Mouse (Mus musculus) heart, postnatal 25 days (tissue): Measurements from ENCODE around the gene Mctp1. TPM values are rescaled to one million over a fixed set of nuclear protein-coding genes. Genes with fewer than 3 reads are reported as not detected.
"Not testable (repeated sequence)": the region's sequence is repeated elsewhere in the genome, so short reads cannot be mapped to it uniquely, and the experiment has no call there.

Experiments used
- DNase-seq: peaks from one replicate; pipeline ENCODE4 v3.0.0; 2022; ENCODE audit warnings: low spot score
- intact Hi-C: fragments of 180-260 bp; cut with DNase I; formaldehyde crosslinking; loops from one replicate; pipeline ENCODE4 v1.15.1; 2025
- total RNA-seq, 2 experiments: library from RNA; stranded (reverse); gene quantifications; 2 replicates each; pipeline ENCODE4 v1.2.3; 2021

The Mctp1 gene
- total RNA-seq, 2 experiments from 2014 or later = 1.8 to 2.3 TPM

DNA sequence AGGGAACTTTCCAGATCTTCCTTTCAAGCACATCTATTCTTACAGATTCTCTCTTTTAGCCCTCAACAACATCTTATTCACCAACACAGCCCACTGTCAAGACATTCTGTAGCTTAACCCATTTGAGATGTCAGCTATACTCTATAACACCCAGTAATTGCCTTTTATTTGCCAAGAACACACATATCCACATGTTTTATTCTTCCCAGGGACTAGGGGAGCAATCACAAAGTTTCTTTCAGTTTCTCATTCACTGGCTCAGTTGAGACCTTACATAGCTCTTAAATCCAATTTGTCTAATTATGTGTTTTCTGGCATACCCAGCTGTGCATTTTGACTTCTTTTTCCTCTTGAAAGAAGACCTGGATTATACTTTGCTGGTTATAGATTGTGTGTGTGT is 508.7 kb downstream of the Mctp1 start:
- intact Hi-C loops = no loop called here

DNA sequence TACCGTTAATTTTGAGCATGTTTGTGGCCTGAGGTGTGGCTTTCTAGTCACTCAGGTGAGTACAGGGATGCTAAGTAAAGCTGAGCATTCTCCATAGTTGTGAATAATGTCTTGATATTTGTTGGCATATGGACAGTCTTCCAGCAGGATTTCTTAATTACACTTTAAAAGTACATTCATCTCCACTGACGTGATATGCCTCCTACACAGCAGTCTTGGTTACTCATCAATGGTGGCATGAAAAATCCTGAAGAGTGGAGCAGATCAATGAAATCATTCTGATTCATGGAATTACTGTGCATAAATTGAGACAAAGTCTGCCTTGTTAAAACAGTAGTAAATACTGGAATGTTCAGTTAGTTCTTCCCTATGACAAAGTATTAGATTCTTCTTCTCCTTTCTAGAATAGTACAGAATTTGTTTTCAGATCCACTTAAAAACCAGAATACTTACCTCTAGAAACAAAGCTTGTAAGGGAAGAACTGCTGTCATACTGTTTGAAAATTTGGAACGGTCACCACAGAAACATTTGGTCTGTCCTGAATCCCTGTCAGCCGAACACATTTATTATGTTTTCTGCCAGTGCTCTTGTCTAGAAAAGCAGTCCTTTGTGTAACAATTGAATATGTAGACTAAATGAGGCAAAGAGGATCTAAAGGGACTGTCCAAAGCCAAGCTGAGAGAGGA is 511.6 kb downstream of the Mctp1 start:
- intact Hi-C loops = no loop called here

More for the DNA sequence above, 508.7 kb downstream of the Mctp1 start:
- no peak for DNase-seq

DNA sequence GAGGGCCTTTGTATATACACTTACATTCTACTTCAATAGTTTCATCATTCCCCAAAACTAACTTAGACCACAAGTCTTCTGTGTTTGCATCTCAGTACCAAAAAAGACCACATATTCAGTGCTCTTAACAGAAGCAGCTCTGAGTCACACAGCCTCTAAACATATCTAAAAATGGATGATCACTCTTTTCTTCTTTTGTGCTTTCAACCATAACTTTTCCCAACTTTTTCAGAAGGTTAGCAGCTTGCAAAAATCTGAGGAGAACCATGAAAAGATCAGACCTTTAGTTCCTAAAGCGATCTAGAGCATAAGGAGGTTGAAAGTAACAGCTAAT is 512.1 kb downstream of the Mctp1 start:
- intact Hi-C loops = no loop called here
- DNase-seq = no peak

More for the DNA sequence above, 511.6 kb downstream of the Mctp1 start:
- DNase-seq = no peak

DNA sequence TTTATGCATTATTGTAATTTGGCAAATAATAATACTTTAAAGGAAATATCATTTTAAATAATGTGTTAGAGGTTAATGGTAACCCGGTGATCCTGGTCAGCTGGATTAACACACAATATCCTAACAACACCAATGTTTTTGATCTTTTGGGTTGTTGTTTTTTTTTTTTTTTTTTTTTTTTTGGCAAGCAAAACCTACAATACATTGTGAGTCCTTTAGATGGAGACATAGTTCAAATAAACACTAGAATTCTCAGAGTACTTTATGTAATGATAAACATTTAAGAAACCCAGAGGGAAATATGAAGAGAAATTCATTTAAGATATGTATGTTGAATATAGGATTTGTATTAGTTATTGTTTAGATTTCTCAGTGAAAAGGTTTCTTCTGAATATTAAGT is 534.0 kb downstream of the Mctp1 start:
- no peak for DNase-seq
- intact Hi-C loops = no loop called here

DNA sequence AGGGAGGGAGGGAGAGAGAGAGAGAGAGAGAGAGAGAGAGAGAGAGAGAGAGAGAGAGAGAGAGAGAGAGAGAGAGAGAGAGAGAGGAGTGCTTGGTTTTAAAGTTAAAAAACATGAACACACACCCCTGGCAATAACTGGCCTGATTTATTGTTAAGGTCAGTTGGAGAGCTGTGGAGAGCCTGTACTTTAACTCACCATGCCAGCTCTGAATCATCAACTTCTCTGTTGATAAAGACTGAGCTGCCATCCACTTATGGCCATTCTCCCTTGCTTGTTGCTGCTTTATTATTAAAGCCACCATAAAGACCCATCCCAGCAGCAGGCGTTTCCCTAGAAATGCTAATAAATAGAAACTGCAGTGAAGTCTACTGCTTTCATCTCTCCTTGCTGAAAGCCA is 542.5 kb downstream of the Mctp1 start:
- intact Hi-C loops = no loop called here
- DNase-seq = no peak

DNA sequence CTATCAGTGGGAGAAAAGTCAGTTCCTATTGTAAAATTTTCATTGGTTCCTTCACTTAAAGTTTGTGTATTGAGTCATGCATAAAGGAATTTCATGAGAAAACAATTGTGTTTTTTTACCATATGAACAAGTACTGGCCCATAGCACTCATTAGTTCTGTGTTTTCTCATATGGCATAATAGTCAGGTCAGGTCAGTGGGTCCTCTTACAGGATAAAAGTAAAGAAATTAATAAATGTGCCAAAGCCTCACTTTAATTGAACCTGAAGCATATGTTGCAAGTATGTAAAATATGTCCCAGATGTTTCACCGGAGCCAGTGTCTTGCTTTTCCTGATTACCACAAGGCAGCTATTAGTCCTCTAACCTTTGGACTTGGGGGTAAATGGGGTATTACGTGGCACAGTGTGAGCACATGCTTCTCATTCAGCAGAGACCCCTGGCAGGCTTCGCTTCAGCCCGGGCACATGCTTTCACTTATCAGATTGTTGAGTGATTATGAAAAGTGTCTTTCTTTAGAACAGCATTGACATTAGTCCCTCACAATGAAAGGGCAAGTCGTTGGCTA is 543.6 kb downstream of the Mctp1 start:
- no peak for DNase-seq
- intact Hi-C loops = no loop called here

DNA sequence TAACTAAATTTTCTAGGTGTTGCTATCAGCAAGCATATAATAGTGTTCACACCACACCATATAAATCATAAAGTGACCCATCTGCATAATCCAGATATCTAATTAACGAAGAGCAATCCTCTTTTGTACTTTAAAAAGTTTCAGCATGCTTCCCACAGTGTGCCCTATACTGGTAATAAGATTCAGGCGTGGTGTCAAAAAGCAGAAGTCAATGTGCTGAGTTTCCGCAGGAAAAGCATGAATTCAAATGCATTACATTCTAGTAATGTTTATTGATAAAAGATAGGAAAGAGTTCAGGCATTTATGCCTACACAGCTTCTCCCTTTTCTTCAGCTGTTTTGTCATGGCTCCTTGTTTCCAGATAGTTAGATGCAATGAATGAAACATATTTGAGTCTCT is 544.8 kb downstream of the Mctp1 start:
- intact Hi-C loops = no loop called here
- no peak for DNase-seq

DNA sequence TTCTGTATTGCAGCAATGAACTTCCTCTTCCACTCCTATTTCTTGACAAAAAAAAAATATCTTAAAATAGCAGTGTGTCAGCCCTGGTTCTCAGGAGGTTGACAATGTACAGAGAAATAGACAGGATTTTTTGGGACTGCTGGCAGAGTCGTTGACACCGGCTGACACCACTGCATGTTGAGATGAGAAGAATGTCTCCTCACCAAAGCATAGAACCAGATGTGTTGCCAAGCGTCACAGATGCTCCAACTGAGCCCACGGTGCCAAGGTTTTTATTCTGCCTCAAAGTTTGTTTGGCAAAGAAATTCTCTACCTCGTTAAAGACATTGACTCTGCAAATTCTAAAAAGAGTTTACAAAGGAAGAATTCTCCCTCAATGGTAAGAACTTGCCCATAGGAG is 548.6 kb downstream of the Mctp1 start:
- DNase-seq = no peak
- intact Hi-C loops = no loop called here

DNA sequence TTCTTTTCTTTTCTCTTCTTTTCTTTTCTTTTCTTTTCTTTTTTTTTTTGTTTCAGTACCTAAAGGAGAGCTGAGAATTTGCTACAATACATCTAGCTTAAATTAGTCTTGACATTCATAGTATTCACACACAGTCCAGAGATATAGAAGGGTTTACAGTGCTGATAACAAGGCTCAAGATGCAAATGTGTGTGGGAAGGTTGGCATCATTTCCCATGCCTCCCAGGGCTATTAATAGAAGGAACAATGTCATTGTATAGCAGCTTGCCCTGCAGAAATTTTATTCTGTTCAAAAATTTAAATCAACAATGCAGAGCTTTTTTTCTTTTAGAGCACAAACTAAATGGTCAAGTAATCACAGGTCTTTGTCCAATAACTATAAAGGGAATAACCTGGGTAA is 564.9 kb downstream of the Mctp1 start:
- intact Hi-C loops = no loop called here
- no peak for DNase-seq

DNA sequence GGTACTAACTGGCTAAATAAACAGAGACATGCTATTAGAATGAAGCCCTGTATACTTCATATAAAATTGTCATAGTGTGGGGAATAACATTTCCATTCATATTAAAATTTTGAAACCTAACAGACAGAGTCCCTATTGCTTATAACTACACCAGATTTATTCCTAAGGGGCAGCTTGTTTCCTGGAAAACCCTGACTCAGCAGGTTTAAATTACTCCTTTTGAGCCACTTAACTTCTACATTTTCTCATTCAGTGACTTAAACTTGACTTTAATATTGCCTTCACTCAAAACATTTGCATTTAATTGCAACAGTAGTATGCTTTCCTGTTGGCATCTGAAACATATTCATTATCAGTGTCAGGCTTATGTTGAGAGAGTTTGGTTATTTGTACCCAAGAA is 583.3 kb downstream of the Mctp1 start:
- DNase-seq = no peak
- intact Hi-C loops = loop anchor here (5.0 kb wide), 1 partner anchor 1220 kb away; no protein-coding TSS in a partner anchor

DNA sequence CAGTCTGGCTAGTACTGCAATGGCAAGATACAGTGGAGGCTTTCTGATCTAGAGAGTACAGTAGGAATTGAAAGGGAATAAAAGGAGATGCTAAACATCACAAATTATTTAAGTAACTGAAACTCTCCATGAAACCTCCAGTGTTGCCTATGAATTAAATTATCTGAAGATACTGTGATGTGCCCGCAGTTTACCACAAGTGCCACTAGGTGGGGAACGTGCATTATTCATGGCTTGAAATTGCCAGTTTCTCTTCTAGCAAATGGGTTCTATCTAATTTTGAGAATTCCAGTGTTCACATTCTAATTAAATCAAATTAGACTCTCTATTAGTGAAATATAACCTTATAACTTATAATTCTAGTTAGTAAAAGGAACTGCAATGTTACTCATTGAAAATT is 585.1 kb downstream of the Mctp1 start:
- intact Hi-C loops = loop anchor here (5.0 kb wide), 1 partner anchor 1218 kb away; no protein-coding TSS in a partner anchor
- DNase-seq = no peak

DNA sequence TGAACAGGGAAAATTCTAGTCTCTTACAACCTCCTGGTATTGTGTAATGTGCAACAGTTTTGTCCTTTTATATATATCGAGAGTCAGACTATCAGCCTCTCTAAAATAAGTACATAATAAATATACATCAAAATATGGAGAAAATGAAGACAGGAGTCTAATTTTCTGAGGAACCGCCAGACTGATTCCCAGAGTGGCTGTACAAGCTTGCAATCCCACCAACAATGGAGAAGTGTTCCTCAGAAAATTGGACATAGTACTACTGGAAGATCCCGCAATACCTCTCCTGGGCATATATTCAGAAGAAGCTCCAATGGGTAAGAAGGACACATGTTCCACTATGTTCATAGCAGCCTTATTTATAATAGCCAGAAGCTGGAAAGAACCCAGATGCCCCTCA is 586.7 kb downstream of the Mctp1 start:
- intact Hi-C loops, DNase-seq: not testable (repeated sequence)

DNA sequence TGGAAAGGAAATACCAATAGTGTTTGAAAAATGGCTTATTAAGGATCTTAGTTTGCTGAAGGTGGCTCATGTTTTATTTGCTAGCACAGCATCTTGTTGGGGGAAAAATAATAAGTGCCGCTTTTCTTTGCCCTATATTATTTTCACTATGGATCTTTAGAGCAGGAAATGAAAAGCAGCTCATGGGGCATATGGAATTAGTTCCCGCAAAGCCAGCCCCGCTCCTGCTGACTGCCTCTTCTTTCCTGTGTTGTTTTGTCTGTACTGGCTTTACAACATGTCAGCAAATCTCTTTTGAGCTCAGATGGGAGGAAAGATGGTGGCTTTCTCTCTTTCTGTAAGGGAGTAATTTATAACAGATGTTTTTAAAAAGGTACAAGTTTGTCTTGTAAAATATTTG is 618.3 kb downstream of the Mctp1 start:
- intact Hi-C loops = no loop called here
- DNase-seq = no peak

DNA sequence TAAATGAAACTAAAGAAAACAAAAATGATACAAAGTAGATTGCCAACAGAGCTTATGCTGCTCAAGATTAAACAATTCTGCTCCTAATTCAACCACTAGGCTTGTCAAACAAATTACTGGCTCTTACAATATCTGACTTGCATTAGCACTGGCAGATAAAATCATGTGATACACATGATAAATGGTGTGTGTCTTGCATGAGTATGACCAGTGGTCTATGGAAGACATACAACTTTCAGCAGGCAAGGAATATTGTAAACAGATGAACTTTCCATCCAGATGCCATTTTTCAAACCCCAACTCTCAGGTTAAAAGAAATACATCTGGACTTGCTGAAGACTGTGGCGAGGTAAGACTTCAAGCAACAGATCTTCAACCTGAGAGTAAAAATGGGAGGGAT is 619.3 kb downstream of the Mctp1 start:
- intact Hi-C loops = no loop called here
- DNase-seq = no peak

DNA sequence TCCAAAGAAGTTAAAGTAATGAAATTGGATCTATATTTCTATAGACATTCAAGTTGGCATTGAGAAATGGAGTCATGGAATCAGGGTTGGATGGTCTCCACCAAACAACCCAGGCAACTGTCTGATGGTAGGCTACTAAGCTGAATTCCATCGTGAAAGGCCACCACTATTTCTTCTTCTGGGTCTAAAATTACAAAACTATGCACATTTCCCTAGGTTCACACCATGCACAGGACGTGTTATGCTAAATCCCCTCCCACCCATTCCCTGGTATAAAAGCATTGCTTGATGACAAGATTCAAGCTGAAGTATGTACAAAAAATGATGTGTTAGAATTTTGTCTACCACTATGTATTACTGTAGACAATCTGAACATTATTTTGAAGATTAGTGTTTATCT is 634.5 kb downstream of the Mctp1 start:
- no peak for DNase-seq
- intact Hi-C loops = no loop called here

DNA sequence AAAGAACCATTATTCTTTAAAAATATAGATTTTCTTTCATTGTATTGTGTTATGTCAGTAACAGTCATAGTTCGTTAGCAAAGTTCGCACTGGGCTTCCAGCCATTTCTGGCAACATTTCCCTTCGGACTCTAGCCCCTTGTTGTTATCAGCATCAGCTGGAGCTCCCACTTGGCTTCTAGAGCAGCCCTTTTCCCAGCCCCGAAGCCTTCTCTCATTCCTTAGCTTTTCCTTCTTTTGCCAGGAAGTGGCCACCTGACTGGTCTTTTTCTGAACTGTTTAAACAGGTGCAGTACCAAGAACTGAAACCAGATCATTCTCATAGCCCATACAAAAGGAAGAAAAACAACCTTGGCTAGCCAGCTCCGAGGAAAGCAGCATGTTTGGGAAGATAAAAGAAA is 645.3 kb downstream of the Mctp1 start:
- intact Hi-C loops = no loop called here
- DNase-seq = no peak

DNA sequence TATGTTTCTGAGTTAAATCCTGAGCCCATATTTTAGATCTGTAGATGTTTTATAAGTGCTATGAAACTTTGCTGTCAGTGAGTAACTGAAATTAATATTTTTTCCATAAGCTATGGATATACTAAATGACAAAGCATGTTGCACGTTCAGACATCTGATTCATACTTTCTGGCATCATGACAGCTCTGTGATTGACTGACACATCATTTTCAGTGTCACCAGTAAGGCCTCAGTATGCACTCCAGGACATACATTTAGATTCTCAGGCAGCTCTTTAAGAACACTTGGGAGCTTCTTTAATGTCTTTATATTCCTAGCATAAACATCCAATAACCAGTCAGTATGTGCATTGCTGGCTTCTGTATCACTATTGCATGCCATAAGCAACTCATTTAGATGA is 659.0 kb downstream of the Mctp1 start:
- no peak for DNase-seq
- intact Hi-C loops = loop anchor here (10.0 kb wide), 2 partner anchors 171 to 1161 kb away; no protein-coding TSS in a partner anchor

DNA sequence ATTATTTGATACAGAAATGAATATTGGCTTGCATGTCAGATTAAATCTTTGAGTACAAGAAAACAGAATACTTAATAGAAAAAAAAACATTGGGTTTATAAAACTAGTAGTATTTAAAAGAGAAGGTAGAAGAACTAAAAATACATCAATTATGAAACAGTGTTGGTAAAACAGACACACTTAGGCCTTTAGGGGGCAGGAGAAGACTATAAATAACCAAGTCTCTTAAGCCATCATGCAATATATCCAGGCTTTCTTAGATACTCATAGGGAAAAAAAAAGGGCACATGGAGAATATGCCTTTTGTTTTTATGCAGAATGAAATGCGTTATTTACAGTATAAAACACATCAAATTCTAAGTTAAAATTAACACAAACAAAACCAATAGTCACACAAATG is 661.0 kb downstream of the Mctp1 start:
- intact Hi-C loops = loop anchor here (10.0 kb wide), 2 partner anchors 169 to 1159 kb away; no protein-coding TSS in a partner anchor
- no peak for DNase-seq

DNA sequence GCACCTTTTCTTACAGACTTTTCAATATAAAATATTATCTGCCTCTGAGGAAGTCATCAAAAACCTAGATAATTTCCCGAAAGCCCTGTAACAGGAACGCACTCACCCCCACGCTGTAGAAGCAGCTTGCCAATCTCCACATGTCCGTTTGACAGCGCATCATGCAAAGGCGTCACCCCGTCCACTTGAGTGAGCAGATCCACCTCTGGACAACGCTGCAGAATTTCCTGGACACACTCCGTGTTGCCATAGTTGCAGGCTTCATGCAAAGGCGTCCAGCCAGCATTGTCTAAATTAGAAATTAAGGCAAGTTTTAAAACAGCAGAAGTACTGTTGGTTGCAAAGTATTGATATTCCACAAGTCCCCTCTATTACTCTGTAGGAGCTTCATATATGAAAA is 662.1 kb downstream of the Mctp1 start:
- intact Hi-C loops = loop anchor here (10.0 kb wide), 2 partner anchors 168 to 1158 kb away; no protein-coding TSS in a partner anchor
- no peak for DNase-seq

DNA sequence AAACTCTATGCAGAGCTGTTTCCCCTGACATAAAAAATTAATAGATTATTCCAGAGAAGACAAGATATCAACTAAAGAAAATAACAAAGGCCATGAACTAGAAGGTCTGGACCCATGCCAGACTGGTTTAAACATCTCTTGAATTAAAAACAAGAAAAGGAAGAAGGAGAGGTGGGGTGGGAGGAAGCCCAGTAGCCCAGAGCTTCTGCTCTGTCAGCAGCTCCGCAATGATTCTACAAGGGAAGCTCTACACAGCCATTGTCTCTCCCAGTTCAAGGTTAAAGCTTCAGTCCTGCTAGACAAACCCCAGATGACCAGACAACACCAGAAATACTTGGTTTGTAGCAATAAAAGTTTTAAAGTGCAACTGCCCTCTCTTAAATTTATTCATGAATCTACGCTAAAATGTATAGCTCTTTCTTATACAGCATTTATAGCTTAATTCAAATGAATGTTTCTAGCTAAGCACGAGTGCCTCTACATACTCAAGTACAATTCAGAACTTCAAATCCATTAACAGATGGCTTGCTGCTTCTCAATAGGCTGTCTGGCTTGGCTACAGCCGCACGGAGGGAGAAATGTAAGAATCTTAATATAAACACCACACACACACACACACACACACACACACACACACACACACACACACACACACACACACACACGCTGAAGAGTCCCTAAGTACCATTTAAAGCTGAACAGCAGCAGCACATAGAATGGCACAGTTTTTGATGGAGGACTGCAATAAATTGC is 663.0 kb downstream of the Mctp1 start:
- DNase-seq = no peak
- intact Hi-C loops = loop anchor here (10.0 kb wide), 2 partner anchors 167 to 1157 kb away; no protein-coding TSS in a partner anchor

DNA sequence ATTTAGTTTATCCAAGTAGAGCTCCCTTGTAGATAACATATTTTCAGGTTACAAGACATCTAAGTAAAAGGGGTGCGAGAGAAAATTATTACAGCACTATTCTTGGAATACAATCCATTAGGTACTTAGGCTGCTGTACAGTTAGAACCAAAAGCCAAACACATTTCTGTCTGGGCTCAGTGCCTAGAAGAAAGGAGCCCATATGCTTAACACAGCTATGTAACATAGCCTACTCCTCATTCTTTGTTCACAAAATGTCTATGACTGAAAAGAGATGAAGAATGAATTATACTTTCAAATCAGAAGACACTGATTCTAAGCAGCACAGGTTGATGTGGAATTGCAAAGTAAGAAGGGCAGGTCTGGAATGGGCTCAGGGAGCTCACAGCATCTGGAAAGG is 664.1 kb downstream of the Mctp1 start:
- DNase-seq = no peak
- intact Hi-C loops = loop anchor here (10.0 kb wide), 2 partner anchors 166 to 1156 kb away; no protein-coding TSS in a partner anchor
